Mouse (Mus musculus) forebrain, embryonic 16.5 days (tissue): ENCODE measurements at regions not wholly inside any gene's neighbourhood (a gene's known extent, or its start where the extent isn't known, plus 50 kb on each side); places are given as distances from the start of the nearest gene placed in this dataset.
A peak's percentile ranks its signal among the peaks of the same experiment; 100 is the strongest.

ENCODE experiments used
- ATAC-seq: fragments of 200-750 bp; cut with Nextera tagmentation; 2 replicates; pipeline ENCODE4 v1.8.0; 2017; ENCODE audit warnings: mild to moderate bottlenecking, moderate library complexity
- H3K27ac ChIP-seq: fragments of 300-500 bp; sonication (generic); 2 replicates; pipeline ENCODE4 v1.5.1; 2014; ENCODE audit warnings: low read length, control low read depth
- H3K27me3 ChIP-seq: fragments of 300-500 bp; sonication (generic); replicated peaks from 2 replicates; pipeline ENCODE4 v1.6.1; 2014; ENCODE audit warnings: low read length; ENCODE audit not compliant: control insufficient read depth, insufficient read depth
- H3K36me3 ChIP-seq: fragments of 300-500 bp; sonication (generic); 2 replicates; pipeline ENCODE4 v1.6.1; 2014; ENCODE audit not compliant: control insufficient read depth, insufficient read depth
- H3K4me1 ChIP-seq: fragments of 300-500 bp; sonication (generic); replicated peaks from 2 replicates; pipeline ENCODE4 v1.6.1; 2014; ENCODE audit warnings: low read length; ENCODE audit not compliant: control insufficient read depth, insufficient read depth
- H3K4me2 ChIP-seq: fragments of 300-500 bp; sonication (generic); 2 replicates; pipeline ENCODE4 v1.6.1; 2014; ENCODE audit warnings: mild to moderate bottlenecking, low read length, control low read depth
- H3K4me3 ChIP-seq: fragments of 300-500 bp; sonication (generic); replicated peaks from 2 replicates; pipeline ENCODE4 v1.5.1; 2014; ENCODE audit warnings: mild to moderate bottlenecking, low read length, control low read depth
- H3K9ac ChIP-seq: fragments of 300-500 bp; sonication (generic); replicated peaks from 2 replicates; pipeline ENCODE4 v1.6.1; 2014; ENCODE audit warnings: low read depth, low read length, control low read depth
- H3K9me3 ChIP-seq: fragments of 300-500 bp; sonication (generic); 2 replicates; pipeline ENCODE4 v1.6.1; 2016; ENCODE audit warnings: low read length; ENCODE audit not compliant: control insufficient read depth
- WGBS: fragments of 180-500 bp; shearing (Covaris S2); extraction: QIAGEN DNeasy Blood & Tissue Kit; methylation state at CpG from one replicate; pipeline ENCODE4 v1.1.7; 2014; 5-methylcytosine and 5-hydroxymethylcytosine counted together

GRCm38 (mm10) chr14:81098615-81099014 is 1114.7 kb downstream of the Olfm4 start:
- Histone ChIP-seq H3K9me3 (no peaks in the 10 kb centered on the region), H3K36me3 (no peaks in the 10 kb centered on the region), H3K4me2 (no peak overlapping the region), H3K9ac (no peak overlapping the region), H3K4me3 (no peak overlapping the region), H3K27ac (no peak overlapping the region), H3K27me3 (no peaks in the 10 kb centered on the region), H3K4me1 (no peaks in the 10 kb centered on the region)
- WGBS = 46% methylated on average over 4 of the region's 4 CpGs
- ATAC-seq = peak; percentile 52; the same call in 1 of the 2 replicates
